Mouse (Mus musculus): ENCODE measurements at regions not wholly inside any gene's neighbourhood (a gene's known extent, or its start where the extent isn't known, plus 50 kb on each side); places are given as distances from the start of the nearest gene placed in this dataset.

DNA sequence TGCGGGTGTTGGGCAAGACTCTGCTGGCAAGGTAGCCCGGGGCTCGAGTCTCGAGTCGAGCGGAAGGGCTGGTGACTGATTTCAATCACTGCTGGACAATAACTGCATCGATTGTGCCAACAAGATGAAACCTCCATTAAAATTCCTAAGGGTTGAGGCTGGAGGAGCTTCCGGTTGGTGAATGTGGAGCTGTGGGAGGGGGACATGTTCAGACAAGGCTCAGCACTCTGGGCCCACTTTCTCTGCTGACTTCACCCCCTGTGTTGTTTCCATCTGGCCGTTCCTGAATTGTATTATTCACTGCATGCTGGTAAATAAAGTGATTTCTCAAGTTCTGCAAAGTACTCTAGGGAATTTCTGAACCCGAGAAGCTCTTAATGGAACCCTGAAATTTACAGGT is 261.2 kb upstream of the Cxcr4 start:
- TF ChIP-seq POLR2A (IDR thresholded peaks at IDR 0.05; ENCODE audit: insufficient read depth, low read depth, low read length) (no peak), CTCF (IDR thresholded peaks at IDR 0.05; ENCODE audit: insufficient read depth, low read depth, low read length) (no peak)
